Mouse (Mus musculus): ENCODE results near the gene Tmem54.
A peak's percentile ranks its signal among the peaks of the same experiment; 100 is the strongest.

Tmem54 gene

GRCm38 (mm10) chr4:129130755-129131303 lies 25.5 kb downstream of the Tmem54 start:
- no peaks in the 10 kb centered on the region for H3K36me3 ChIP-seq (ENCODE audit: control insufficient read depth, insufficient read depth, low read length, poor library complexity, severe bottlenecking)
- no peaks in the 10 kb centered on the region; the same call in 1 of the 2 replicates for H3K27me3 ChIP-seq (ENCODE audit: control insufficient read depth, insufficient read depth, low read length, poor library complexity, severe bottlenecking)
- peak; percentile 66 for DNase-seq (ENCODE audit: low read depth, low spot score)

GRCm38 (mm10) chr4:129134799-129135585 lies 29.6 kb downstream of the Tmem54 start:
- Histone ChIP-seq H3K36me3 (ENCODE audit: control insufficient read depth, insufficient read depth, low read length, poor library complexity, severe bottlenecking) (no peaks in the 10 kb centered on the region), H3K27me3 (ENCODE audit: control insufficient read depth, insufficient read depth, low read length, poor library complexity, severe bottlenecking) (no peaks in the 10 kb centered on the region)
- peak; percentile 78 for DNase-seq (ENCODE audit: low read depth, low spot score)

GRCm38 (mm10) chr4:129135637-129136036 lies 30.3 kb downstream of the Tmem54 start:
- Histone ChIP-seq H3K27me3 (ENCODE audit: control insufficient read depth, insufficient read depth, low read length, poor library complexity, severe bottlenecking) (no peaks in the 10 kb centered on the region), H3K36me3 (ENCODE audit: control insufficient read depth, insufficient read depth, low read length, poor library complexity, severe bottlenecking) (no peaks in the 10 kb centered on the region)
- no peak for DNase-seq (ENCODE audit: low read depth, low spot score)

- DNase-seq (ENCODE audit: low read depth, low spot score): no peak
These were observed 30.8 kb downstream of the Tmem54 start for GRCm38 (mm10) chr4:129136189-129136578.

GRCm38 (mm10) chr4:129136579-129137391 lies 31.4 kb downstream of the Tmem54 start, which contains the start of gene Fndc5:
Gene Fndc5 (plus strand): TSS chr4:129136999.
- DNase-seq (ENCODE audit: low read depth, low spot score): no peak
- H3K27me3 ChIP-seq (ENCODE audit: control insufficient read depth, insufficient read depth, low read length, poor library complexity, severe bottlenecking): no peaks in the 10 kb centered on the region
- no peaks in the 10 kb centered on the region for H3K36me3 ChIP-seq (ENCODE audit: control insufficient read depth, insufficient read depth, low read length, poor library complexity, severe bottlenecking)

More at GRCm38 (mm10) chr4:129136189-129136578, 30.8 kb downstream of the Tmem54 start:
- Histone ChIP-seq H3K27me3 (ENCODE audit: control insufficient read depth, insufficient read depth, low read length, poor library complexity, severe bottlenecking) (no peaks in the 10 kb centered on the region), H3K36me3 (ENCODE audit: control insufficient read depth, insufficient read depth, low read length, poor library complexity, severe bottlenecking) (no peaks in the 10 kb centered on the region)

GRCm38 (mm10) chr4:129137392-129138321 lies 32.3 kb downstream of the Tmem54 start:
- no peak for DNase-seq (ENCODE audit: low read depth, low spot score)
- Histone ChIP-seq H3K27me3 (ENCODE audit: control insufficient read depth, insufficient read depth, low read length, poor library complexity, severe bottlenecking) (no peaks in the 10 kb centered on the region), H3K36me3 (ENCODE audit: control insufficient read depth, insufficient read depth, low read length, poor library complexity, severe bottlenecking) (no peaks in the 10 kb centered on the region)

- no peak for DNase-seq (ENCODE audit: low read depth, low spot score)
- Histone ChIP-seq H3K27me3 (ENCODE audit: control insufficient read depth, insufficient read depth, low read length, poor library complexity, severe bottlenecking) (no peaks in the 10 kb centered on the region), H3K36me3 (ENCODE audit: control insufficient read depth, insufficient read depth, low read length, poor library complexity, severe bottlenecking) (no peaks in the 10 kb centered on the region)
These were observed 34.3 kb downstream of the Tmem54 start for GRCm38 (mm10) chr4:129139642-129140041.

GRCm38 (mm10) chr4:129140808-129141207 lies 35.5 kb downstream of the Tmem54 start:
- no peak for DNase-seq (ENCODE audit: low read depth, low spot score)
- Histone ChIP-seq H3K27me3 (ENCODE audit: control insufficient read depth, insufficient read depth, low read length, poor library complexity, severe bottlenecking) (no peaks in the 10 kb centered on the region), H3K36me3 (ENCODE audit: control insufficient read depth, insufficient read depth, low read length, poor library complexity, severe bottlenecking) (no peaks in the 10 kb centered on the region)

GRCm38 (mm10) chr4:129141560-129142438 lies 36.5 kb downstream of the Tmem54 start:
- no peaks in the 10 kb centered on the region for H3K36me3 ChIP-seq (ENCODE audit: control insufficient read depth, insufficient read depth, low read length, poor library complexity, severe bottlenecking)
- H3K27me3 ChIP-seq (ENCODE audit: control insufficient read depth, insufficient read depth, low read length, poor library complexity, severe bottlenecking): no peaks in the 10 kb centered on the region
- DNase-seq (ENCODE audit: low read depth, low spot score): no peak

- H3K27me3 ChIP-seq (ENCODE audit: control insufficient read depth, insufficient read depth, low read length, poor library complexity, severe bottlenecking): no peaks in the 10 kb centered on the region
- H3K36me3 ChIP-seq (ENCODE audit: control insufficient read depth, insufficient read depth, low read length, poor library complexity, severe bottlenecking): no peaks in the 10 kb centered on the region
- DNase-seq (ENCODE audit: low read depth, low spot score): no peak
These were observed 37.2 kb downstream of the Tmem54 start for GRCm38 (mm10) chr4:129142439-129143045.

GRCm38 (mm10) chr4:129143509-129143908 lies 38.2 kb downstream of the Tmem54 start:
- Histone ChIP-seq H3K27me3 (ENCODE audit: control insufficient read depth, insufficient read depth, low read length, poor library complexity, severe bottlenecking) (no peaks in the 10 kb centered on the region), H3K36me3 (ENCODE audit: control insufficient read depth, insufficient read depth, low read length, poor library complexity, severe bottlenecking) (peaks cover 2% of the 10 kb centered on the region; the same call in 1 of the 2 replicates)
- no peak for DNase-seq (ENCODE audit: low read depth, low spot score)

- no peak for DNase-seq (ENCODE audit: low read depth, low spot score)
- no peaks in the 10 kb centered on the region for H3K27me3 ChIP-seq (ENCODE audit: control insufficient read depth, insufficient read depth, low read length, poor library complexity, severe bottlenecking)
- H3K36me3 ChIP-seq (ENCODE audit: control insufficient read depth, insufficient read depth, low read length, poor library complexity, severe bottlenecking): peaks cover 4% of the 10 kb centered on the region; the same call in 1 of the 2 replicates
These were observed 39.3 kb downstream of the Tmem54 start for GRCm38 (mm10) chr4:129144401-129145367.

Measured in splenic B cell, adult 2 months (primary cell).